Mouse (Mus musculus): ENCODE measurements around the gene Ercc6l. TPM values are rescaled to one million over a fixed set of nuclear protein-coding genes. Genes with fewer than 3 reads are reported as not detected.

Gene Ercc6l
- polyA plus RNA-seq (2014; fragmentation: Illumina TruSeq; extraction: RNeasy Lipid Tissue Mini Kit (QIAGEN cat#74804); ENCODE audit: low read depth, low replicate concordance), result 3.3 TPM

GRCm38 (mm10) chrX:102156618-102157422 is at the start of gene Ercc6l:
Gene Ercc6l, minus strand, starts transcription at chrX:102157091.

DNA sequence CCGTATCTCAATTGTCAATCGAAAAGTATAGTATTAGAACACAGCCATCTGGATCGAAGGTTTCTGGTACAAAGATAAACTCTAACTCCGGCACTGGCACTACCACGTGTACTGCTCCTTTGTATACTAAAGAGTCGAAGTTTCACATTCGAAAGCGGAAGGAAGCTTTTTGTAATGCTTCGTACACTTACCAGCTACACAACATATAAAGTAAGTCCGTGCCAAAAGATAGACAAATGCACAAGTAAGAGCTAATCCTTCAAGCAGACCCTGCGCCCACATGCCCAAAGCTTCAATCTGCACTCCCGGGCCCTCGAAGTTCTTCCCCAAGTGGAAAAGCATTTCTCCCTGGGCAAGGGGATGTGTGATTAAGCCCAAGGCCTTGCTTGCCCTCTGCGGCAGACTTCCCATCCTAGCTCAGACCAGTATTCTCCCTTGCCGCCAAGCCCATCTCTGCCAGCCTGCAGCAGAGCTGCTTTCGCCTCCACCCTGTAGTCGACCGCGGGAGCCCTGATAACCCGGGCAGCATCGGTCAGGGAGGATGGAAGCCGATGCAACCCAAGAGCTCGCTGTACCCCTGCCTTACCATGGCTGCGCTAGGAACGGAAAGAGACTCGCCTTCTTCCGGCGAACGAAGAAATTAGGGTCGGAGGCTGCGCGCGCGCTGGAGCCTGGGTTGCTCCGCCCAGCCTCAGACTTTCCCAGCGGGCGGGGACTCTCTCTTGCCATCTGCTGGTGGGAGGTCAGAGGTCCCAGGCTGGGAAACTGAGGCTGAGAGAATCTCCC is 32.0 kb upstream of the Ercc6l start, which contains the start of gene Rps4x:
Gene Rps4x (minus strand): TSS at position 683 of the 786 bp plus-strand sequence.

GRCm38 (mm10) chrX:102119042-102119864 is 37.6 kb downstream of the Ercc6l start, which contains the start of gene Pin4:
Gene Pin4, plus strand, starts transcription at chrX:102119447.

Other genes starting within 250 kb of the Ercc6l start
- 0.10 TPM for gene Rtl5, start 85.8 kb downstream of the Ercc6l start, polyA plus RNA-seq (2014; fragmentation: Illumina TruSeq; extraction: RNeasy Lipid Tissue Mini Kit (QIAGEN cat#74804); ENCODE audit: low read depth, low replicate concordance)
- gene Pin4, start 37.6 kb downstream of the Ercc6l start, polyA plus RNA-seq (2014; fragmentation: Illumina TruSeq; extraction: RNeasy Lipid Tissue Mini Kit (QIAGEN cat#74804); ENCODE audit: low read depth, low replicate concordance), result 49.4 TPM
- 65.2 TPM for gene Rps4x, start 32.3 kb upstream of the Ercc6l start, polyA plus RNA-seq (2014; fragmentation: Illumina TruSeq; extraction: RNeasy Lipid Tissue Mini Kit (QIAGEN cat#74804); ENCODE audit: low read depth, low replicate concordance)
- gene Cited1, start 95.1 kb upstream of the Ercc6l start, polyA plus RNA-seq (2014; fragmentation: Illumina TruSeq; extraction: RNeasy Lipid Tissue Mini Kit (QIAGEN cat#74804); ENCODE audit: low read depth, low replicate concordance), result 1.6 TPM